Mouse (Mus musculus) ES-CJ7 (cell line): Measurements from ENCODE around the gene Fen1.
A peak's percentile ranks its signal among the peaks of the same experiment; 100 is the strongest.

Experiments
- DNase-seq: peaks from one replicate; pipeline ENCODE4 v3.0.0; 2011; ENCODE audit warnings: low read depth, low spot score

The Fen1 gene

GRCm38 (mm10) chr19:10216101-10216500, 12.1 kb upstream of the Fen1 start:
- DNase-seq: peak; percentile 66

GRCm38 (mm10) chr19:10213796-10214471, 10.0 kb upstream of the Fen1 start:
- DNase-seq: no peak

GRCm38 (mm10) chr19:10210885-10211284, 6.9 kb upstream of the Fen1 start:
- no peak for DNase-seq

GRCm38 (mm10) chr19:10208851-10209250, 4.9 kb upstream of the Fen1 start:
- no peak for DNase-seq

DNA sequence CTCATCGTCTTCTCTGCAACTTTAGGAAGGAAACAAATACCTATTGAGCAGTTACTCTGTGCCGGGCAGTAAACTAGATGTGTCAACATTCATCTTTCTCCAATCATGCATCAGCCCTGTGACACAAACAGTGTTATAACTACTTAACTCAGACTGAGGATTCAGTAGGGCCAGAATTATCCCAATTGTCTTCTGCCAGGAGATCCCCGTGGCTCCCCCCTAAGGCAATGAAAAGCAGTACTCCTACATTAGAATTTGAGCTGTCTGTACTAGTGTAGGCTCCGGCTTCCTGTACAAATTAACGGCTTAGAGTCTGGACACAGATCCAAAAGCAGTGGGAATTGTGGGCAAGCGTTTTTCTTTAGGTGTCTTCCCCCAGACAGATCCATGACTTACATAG, 1.1 kb upstream of the Fen1 start:
- DNase-seq: no peak

DNA sequence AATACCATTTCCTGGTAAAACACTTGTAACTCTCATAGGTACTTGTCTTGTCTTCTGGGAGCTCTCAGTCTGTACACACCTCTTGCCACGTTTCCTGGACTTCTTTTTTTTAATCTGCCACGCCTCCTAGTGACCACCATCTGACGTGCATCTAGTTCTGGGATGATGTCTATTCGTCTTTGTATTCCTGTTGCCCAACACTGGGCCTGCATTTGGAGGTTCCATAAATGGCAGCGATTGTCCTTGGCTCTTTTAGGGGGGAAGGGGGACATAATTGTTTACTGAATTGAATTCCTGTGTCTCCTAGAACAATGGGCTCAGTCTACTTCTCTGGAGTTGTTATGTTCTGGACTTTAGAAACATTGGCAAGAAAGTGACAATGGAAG, 640 bp upstream of the Fen1 start:
- DNase-seq: peak; percentile 77

- DNase-seq: peak; percentile 43
Measured at GRCm38 (mm10) chr19:10203146-10203847, 672 bp downstream of the Fen1 start.

GRCm38 (mm10) chr19:10198723-10199122, 5.2 kb downstream of the Fen1 start:
- peak; percentile 89 for DNase-seq

- no peak for DNase-seq
Measured at GRCm38 (mm10) chr19:10198286-10198685, 5.7 kb downstream of the Fen1 start.

- no peak for DNase-seq
Measured at GRCm38 (mm10) chr19:10197130-10197529, 6.8 kb downstream of the Fen1 start.

DNA sequence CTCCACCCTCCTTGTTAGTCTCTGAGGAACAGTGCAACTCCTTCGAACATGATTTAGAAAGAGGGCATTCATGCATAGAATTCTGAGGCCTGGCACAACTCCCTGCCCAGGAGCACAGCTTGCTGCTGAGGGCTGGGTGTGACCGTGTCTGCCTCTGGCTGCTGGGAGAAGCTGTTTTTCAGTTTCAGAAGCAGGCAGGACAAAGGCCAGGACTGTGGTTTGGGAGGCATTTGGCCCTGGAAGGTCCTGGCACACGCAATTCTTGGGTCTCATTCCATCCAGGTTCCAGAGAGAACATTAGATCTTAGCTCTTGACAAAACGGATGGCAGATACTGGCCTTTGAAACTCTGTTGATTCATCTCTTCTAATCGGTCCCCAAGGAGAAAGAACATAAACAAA, 8.7 kb downstream of the Fen1 start:
- no peak for DNase-seq

- peak; percentile 71 for DNase-seq
Measured at GRCm38 (mm10) chr19:10194337-10194736, 9.6 kb downstream of the Fen1 start.

DNA sequence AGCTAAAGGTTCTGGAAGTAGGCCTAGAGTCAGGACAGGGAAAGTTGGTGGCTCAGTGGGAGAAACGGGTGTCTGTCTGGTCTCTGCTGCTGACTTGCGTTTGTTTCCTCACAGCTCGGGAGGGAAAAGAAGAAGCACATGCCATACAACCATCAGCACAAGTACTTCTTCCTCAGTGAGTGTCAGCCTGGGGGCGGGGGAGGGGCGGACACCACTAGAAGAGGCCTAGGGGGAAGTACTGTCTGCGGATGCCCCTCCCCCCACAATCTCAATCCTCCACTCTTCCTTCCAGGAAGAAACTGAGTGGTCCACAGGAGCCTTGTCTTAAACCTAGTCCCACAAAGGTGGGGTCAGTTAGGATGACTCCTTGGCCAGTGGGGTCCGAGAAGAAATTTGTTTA, 12.6 kb downstream of the Fen1 start:
- peak; percentile 69 for DNase-seq

DNA sequence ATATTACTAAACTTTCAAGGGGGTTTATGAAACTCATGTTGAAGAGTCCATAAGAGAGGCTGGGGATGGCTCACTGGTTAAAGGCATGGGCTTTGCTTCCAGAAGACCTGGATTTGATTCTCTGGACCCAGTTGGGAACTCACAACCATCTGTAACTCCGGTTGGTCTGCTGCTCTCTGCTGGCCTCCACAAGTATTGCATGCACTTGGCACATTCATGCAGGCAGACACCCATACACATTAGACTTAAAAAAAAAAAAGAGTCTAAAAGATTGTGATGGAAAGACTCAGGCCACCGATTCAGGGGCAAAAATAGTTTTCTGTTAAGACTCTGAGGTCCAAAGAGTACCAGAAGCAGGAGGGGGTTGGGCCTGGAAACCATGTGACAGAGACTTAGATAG, 13.2 kb downstream of the Fen1 start:
- DNase-seq: peak; percentile 85

GRCm38 (mm10) chr19:10189940-10190339, 14.0 kb downstream of the Fen1 start:
- DNase-seq: no peak

GRCm38 (mm10) chr19:10189022-10189421, 14.9 kb downstream of the Fen1 start:
- no peak for DNase-seq

GRCm38 (mm10) chr19:10188281-10188811, 15.6 kb downstream of the Fen1 start:
- DNase-seq: no peak

DNA sequence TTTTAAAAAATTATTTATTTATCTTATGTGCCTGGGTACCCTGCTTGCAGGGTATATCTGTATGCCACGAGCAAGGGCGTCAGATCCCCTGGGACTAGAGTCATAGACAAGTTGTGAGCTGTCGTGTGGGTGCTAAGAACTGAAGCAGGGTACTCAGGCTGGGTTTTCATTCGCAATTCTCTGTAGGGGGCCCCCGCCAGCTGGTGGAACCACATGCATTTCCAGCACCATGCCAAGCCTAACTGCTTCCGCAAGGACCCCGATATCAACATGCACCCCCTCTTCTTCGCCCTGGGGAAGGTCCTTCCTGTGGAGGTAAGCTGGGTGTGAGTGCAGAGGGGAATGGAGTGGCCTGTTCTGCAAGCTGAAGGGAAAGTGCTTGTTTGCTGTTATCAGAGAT, 17.4 kb downstream of the Fen1 start:
- DNase-seq: no peak

GRCm38 (mm10) chr19:10185876-10186275, 18.1 kb downstream of the Fen1 start:
- no peak for DNase-seq

- DNase-seq: no peak
Measured at GRCm38 (mm10) chr19:10184096-10184495, 19.9 kb downstream of the Fen1 start.

GRCm38 (mm10) chr19:10183299-10183983, 20.5 kb downstream of the Fen1 start:
- DNase-seq: peak; percentile 76

DNA sequence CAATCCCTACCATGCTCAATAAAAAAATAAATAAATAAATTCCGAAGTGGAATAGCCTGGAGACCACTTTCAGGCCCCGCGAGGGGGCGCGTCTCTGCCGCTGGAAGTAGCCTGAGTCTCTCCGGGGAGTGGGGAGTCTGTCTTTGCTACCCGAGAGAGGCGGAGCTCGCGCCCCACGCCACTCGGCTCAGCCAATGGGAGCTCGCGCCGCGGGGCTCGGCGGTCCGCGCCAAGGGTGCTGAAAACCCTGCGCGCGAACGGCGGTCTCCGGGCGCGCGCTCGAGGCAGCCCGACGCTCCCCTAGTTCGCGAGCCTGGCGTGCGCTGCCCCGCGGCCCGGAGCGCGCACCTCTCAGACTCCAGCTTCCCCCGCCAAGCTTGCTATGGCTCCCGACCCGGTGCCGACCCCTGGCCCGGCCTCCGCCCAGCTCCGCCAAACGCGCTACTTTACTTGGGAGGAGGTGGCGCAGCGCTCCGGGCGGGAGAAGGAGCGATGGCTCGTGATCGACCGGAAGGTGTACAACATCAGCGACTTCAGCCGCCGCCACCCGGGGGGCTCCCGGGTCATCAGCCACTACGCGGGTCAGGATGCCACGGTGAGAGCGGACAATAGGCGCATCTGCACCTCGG, 21.2 kb downstream of the Fen1 start, which contains the start of gene Fads1:
Gene Fads1, plus strand, starts transcription at position 219 of the 629 bp plus-strand sequence.
- DNase-seq: peak; percentile 96
